Mouse (Mus musculus) stomach, embryonic 16.5 days (tissue): Measurements from ENCODE around the gene Gga2. TPM values are rescaled to one million over a fixed set of nuclear protein-coding genes. Genes with fewer than 3 reads are reported as not detected.
A peak's percentile ranks its signal among the peaks of the same experiment; 100 is the strongest.

Experiments used
- ATAC-seq: fragments of 200-750 bp; cut with Nextera tagmentation; 2 replicates; pipeline ENCODE4 v1.8.0; 2017; ENCODE audit warnings: moderate number of reproducible peaks, moderate TSS enrichment; ENCODE audit not compliant: insufficient read depth, low FRiP score
- H3K27ac ChIP-seq: fragments of 300-500 bp; sonication (generic); 2 replicates; pipeline ENCODE4 v1.5.1; 2014; ENCODE audit warnings: low read length
- H3K27me3 ChIP-seq: fragments of 300-500 bp; sonication (generic); 2 replicates; pipeline ENCODE4 v1.6.1; 2014; ENCODE audit warnings: low read length, control low read depth, mixed read lengths; ENCODE audit not compliant: control insufficient read depth, insufficient read depth
- H3K36me3 ChIP-seq: fragments of 300-500 bp; sonication (generic); 2 replicates; pipeline ENCODE4 v1.6.1; 2014; ENCODE audit warnings: low read length; ENCODE audit not compliant: control insufficient read depth, insufficient read depth
- H3K4me1 ChIP-seq: fragments of 300-500 bp; sonication (generic); 2 replicates; pipeline ENCODE4 v1.6.1; 2014; ENCODE audit warnings: low read length, control low read depth, mixed read lengths; ENCODE audit not compliant: control insufficient read depth, insufficient read depth
- H3K4me2 ChIP-seq: fragments of 300-500 bp; sonication (generic); 2 replicates; pipeline ENCODE4 v1.6.1; 2014; ENCODE audit warnings: low read depth, low read length, mixed read lengths
- H3K4me3 ChIP-seq: fragments of 300-500 bp; sonication (generic); replicated peaks from 2 replicates; pipeline ENCODE4 v1.5.1; 2014; ENCODE audit warnings: mild to moderate bottlenecking, low read length
- H3K9ac ChIP-seq: fragments of 300-500 bp; sonication (generic); 2 replicates; pipeline ENCODE4 v1.6.1; 2014; ENCODE audit warnings: low read length
- H3K9me3 ChIP-seq: fragments of 300-500 bp; sonication (generic); replicated peaks from 2 replicates; pipeline ENCODE4 v1.6.1; 2016; ENCODE audit warnings: low read length, control low read depth; ENCODE audit not compliant: control insufficient read depth
- WGBS: fragments of 180-500 bp; shearing (Covaris S2); extraction: QIAGEN DNeasy Blood & Tissue Kit; methylation state at CpG from one replicate; pipeline ENCODE4 v1.1.7; 2014; 5-methylcytosine and 5-hydroxymethylcytosine counted together
- polyA plus RNA-seq: library from polyadenylated mRNA; unstranded; fragments of >200 nt; fragmentation: Nextera tagmentation; extraction: Ambion mirVana; gene quantifications from 2 replicates; pipeline ENCODE4 v1.2.1, GENCODE M21; 2015

Gene Gga2
- polyA plus RNA-seq, 1 experiment from 2014 or later: 83.5 TPM

GRCm38 (mm10) chr7:122018247-122018646 lies 2.8 kb downstream of the Gga2 start:
- H3K36me3 ChIP-seq: no peaks in the 10 kb centered on the region
- peaks cover 39% of the 10 kb centered on the region for H3K4me1 ChIP-seq
- ATAC-seq: no peak
- no peak overlapping the region for H3K9ac ChIP-seq
- no peak overlapping the region for H3K4me2 ChIP-seq
- no peak overlapping the region for H3K4me3 ChIP-seq
- H3K9me3 ChIP-seq: no peaks in the 10 kb centered on the region
- H3K27ac ChIP-seq: no peak overlapping the region
- H3K27me3 ChIP-seq: no peaks in the 10 kb centered on the region
- 56% methylated on average over 3 of the region's 3 CpGs for WGBS

DNA sequence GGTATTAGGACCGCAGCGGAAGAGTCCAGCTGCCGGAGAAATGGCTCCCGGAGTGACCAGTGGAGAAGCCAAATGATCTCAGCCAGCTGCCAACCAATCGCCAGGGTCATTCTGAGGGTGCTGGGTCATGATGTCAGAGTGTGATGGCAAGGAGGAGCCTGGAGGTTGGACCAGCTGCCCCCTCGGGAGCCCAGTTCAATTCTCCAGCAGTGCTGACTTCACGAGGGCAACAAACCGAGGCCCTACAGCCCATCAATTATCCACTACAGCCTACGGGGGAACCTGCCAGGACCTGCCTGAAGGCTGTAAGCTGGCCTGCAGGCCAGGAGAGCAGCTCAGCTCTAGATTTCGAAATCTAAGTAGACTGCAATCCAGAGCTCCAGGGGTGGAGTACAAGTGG lies 5.3 kb downstream of the Gga2 start:
- Histone ChIP-seq H3K4me1 (peaks cover 39% of the 10 kb centered on the region), H3K4me2 (no peak overlapping the region), H3K27me3 (no peaks in the 10 kb centered on the region), H3K36me3 (no peaks in the 10 kb centered on the region), H3K4me3 (no peak overlapping the region), H3K9me3 (no peaks in the 10 kb centered on the region), H3K9ac (peak overlapping the region; percentile 8; the same call in 1 of the 2 replicates), H3K27ac (no peak overlapping the region; the same call in 1 of the 2 replicates)
- no peak for ATAC-seq
- WGBS: 31% methylated on average over 10 of the region's 10 CpGs

DNA sequence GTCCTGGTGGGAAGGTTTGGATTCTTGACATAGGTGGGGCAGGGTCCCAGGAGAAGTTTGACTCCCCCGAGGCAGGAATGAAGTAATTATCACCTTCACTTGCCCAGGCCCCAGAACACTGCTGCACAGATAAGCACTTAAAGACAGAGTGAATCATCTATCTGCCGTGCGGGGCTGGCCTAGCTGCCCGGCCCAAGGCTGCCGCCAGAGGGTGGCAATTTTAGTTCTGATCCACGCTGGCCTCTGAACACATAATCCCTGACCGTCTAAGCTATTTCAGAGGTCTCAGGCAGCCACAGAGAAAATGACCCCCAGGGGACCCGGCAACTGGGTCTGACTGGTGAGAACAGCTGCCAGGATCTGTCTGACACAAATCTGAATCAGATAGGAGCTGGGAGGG lies 5.9 kb downstream of the Gga2 start:
- Histone ChIP-seq H3K4me3 (no peak overlapping the region), H3K27me3 (no peaks in the 10 kb centered on the region), H3K27ac (peak overlapping the region; percentile 57), H3K36me3 (no peaks in the 10 kb centered on the region), H3K9me3 (no peaks in the 10 kb centered on the region), H3K9ac (peak overlapping the region; percentile 53), H3K4me2 (no peak overlapping the region; the same call in 1 of the 2 replicates), H3K4me1 (peaks cover 39% of the 10 kb centered on the region)
- ATAC-seq: peak; percentile 18; the same call in 1 of the 2 replicates
- 20% methylated on average over 8 of the region's 8 CpGs for WGBS

GRCm38 (mm10) chr7:122012949-122013348 lies 8.1 kb downstream of the Gga2 start:
- peaks cover 23% of the 10 kb centered on the region for H3K4me1 ChIP-seq
- no peaks in the 10 kb centered on the region for H3K27me3 ChIP-seq
- H3K36me3 ChIP-seq: peaks cover 7% of the 10 kb centered on the region; the same call in 1 of the 2 replicates
- ATAC-seq: peak; percentile 63; the same call in 1 of the 2 replicates
- H3K9ac ChIP-seq: no peak overlapping the region
- 67% methylated on average over 10 of the region's 10 CpGs for WGBS
- no peaks in the 10 kb centered on the region for H3K9me3 ChIP-seq
- H3K4me2 ChIP-seq: no peak overlapping the region
- no peak overlapping the region for H3K4me3 ChIP-seq
- H3K27ac ChIP-seq: no peak overlapping the region

DNA sequence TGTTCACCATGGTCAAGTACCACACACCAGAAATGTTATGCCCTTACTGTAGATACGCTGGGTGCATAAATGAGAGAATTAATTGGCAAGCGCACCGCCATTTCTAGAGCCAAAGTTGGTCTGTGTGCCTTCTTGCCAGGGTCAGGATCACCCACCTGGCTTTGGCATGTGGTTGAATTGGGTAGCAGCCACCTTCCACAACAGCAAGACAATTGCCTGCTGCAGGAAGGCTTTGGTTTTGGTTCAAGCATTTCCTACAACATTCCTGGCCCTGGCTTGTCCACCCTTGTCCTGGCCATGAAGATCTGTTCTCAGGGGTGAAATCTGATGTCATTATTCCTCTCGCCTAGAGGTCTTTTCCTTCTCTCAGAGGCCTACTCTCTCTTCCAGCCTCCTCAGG lies 8.7 kb downstream of the Gga2 start:
- Histone ChIP-seq H3K27ac (no peak overlapping the region), H3K4me1 (peaks cover 23% of the 10 kb centered on the region), H3K4me2 (no peak overlapping the region), H3K27me3 (no peaks in the 10 kb centered on the region), H3K9ac (no peak overlapping the region), H3K4me3 (no peak overlapping the region), H3K36me3 (peaks cover 8% of the 10 kb centered on the region; the same call in 1 of the 2 replicates), H3K9me3 (no peaks in the 10 kb centered on the region)
- no peak; the same call in 1 of the 2 replicates for ATAC-seq
- WGBS: 96% methylated on average over 4 of the region's 4 CpGs

- Histone ChIP-seq H3K4me3 (no peak overlapping the region), H3K36me3 (peaks cover 39% of the 10 kb centered on the region), H3K9ac (no peak overlapping the region), H3K27ac (no peak overlapping the region), H3K9me3 (no peaks in the 10 kb centered on the region; the same call in 1 of the 2 replicates), H3K4me2 (no peak overlapping the region), H3K27me3 (no peaks in the 10 kb centered on the region), H3K4me1 (no peaks in the 10 kb centered on the region)
- ATAC-seq: no peak
- 73% methylated on average over 8 of the region's 8 CpGs for WGBS
Measured at GRCm38 (mm10) chr7:122000396-122000795, 20.6 kb downstream of the Gga2 start.

GRCm38 (mm10) chr7:121995961-121996360 lies 25.1 kb downstream of the Gga2 start:
- no peaks in the 10 kb centered on the region for H3K27me3 ChIP-seq
- H3K4me2 ChIP-seq: no peak overlapping the region
- 90% methylated on average over 5 of the region's 5 CpGs for WGBS
- H3K9me3 ChIP-seq: no peaks in the 10 kb centered on the region; the same call in 1 of the 2 replicates
- peaks cover 40% of the 10 kb centered on the region for H3K36me3 ChIP-seq
- no peak overlapping the region for H3K9ac ChIP-seq
- no peaks in the 10 kb centered on the region for H3K4me1 ChIP-seq
- ATAC-seq: no peak
- H3K4me3 ChIP-seq: no peak overlapping the region
- H3K27ac ChIP-seq: no peak overlapping the region

- Histone ChIP-seq H3K9me3 (no peaks in the 10 kb centered on the region), H3K9ac (peak within 1 kb of the TSS; percentile 82), H3K4me2 (peak within 1 kb of the TSS; percentile 73), H3K27ac (no peak within 1 kb of the TSS), H3K4me3 (peak within 1 kb of the TSS; percentile 85), H3K4me1 (no peaks in the 10 kb centered on the region; the same call in 1 of the 2 replicates), H3K27me3 (no peaks in the 10 kb centered on the region), H3K36me3 (no peaks in the 10 kb centered on the region)
- peak; percentile 87 for ATAC-seq
- WGBS: under 1% methylated on average over 54 of the region's 55 CpGs
Measured at GRCm38 (mm10) chr7:121981307-121981871, 39.6 kb downstream of the Gga2 start, which contains the start of gene Cog7. TSS of gene Cog7 (minus strand) at chr7:121981711.

DNA sequence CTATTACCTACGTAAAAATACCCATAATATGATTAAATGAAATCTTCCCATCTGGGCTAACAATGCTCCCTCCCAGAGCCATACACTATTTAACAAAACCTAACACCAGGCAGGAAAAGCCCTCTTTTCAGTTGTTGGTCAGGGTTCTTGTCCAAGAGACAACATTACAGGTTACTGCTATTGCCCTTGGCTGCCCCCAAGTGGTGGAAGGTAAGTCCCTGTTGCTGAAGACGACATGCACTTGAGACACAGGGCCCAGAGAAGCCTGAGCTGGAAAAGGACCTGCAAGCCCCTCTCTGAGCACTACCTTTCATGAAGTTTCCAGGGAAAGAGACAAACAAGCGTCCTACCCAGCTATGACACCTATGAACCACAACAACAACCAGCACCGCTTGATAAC lies 46.0 kb downstream of the Gga2 start:
- H3K4me1 ChIP-seq: no peaks in the 10 kb centered on the region
- no peak overlapping the region for H3K4me3 ChIP-seq
- ATAC-seq: no peak
- no peaks in the 10 kb centered on the region for H3K9me3 ChIP-seq
- WGBS: 60% methylated on average over 4 of the region's 4 CpGs
- H3K27ac ChIP-seq: no peak overlapping the region
- H3K4me2 ChIP-seq: no peak overlapping the region
- no peak overlapping the region for H3K9ac ChIP-seq
- H3K36me3 ChIP-seq: no peaks in the 10 kb centered on the region
- H3K27me3 ChIP-seq: no peaks in the 10 kb centered on the region
